Mouse (Mus musculus): ENCODE data around the gene Gpatch3.

- TF ChIP-seq CTCF (IDR thresholded peaks at IDR 0.05; ENCODE audit: extremely low read depth, insufficient read length, insufficient replicate concordance, low read depth, low read length): no peak
- no peak for TF ChIP-seq POLR2A (IDR thresholded peaks at IDR 0.05; ENCODE audit: low read depth, low read length)
Measured at GRCm38 (mm10) chr4:133626621-133627020, 52.1 kb downstream of the Gpatch3 start.
